Mouse (Mus musculus): ENCODE data around the gene Arhgap40.

Arhgap40 gene

GRCm38 (mm10) chr2:158512528-158512927 is at the start of gene Arhgap40:
Arhgap40 (plus strand) TSS chr2:158512796.
- DNase-seq (ENCODE audit: low spot score), result no peak

- no peak for DNase-seq (ENCODE audit: low spot score)
Measured at GRCm38 (mm10) chr2:158474159-158474558, 38.4 kb upstream of the Arhgap40 start.

GRCm38 (mm10) chr2:158477640-158478039 is 35.0 kb upstream of the Arhgap40 start:
- DNase-seq (ENCODE audit: low spot score), result no peak

- DNase-seq (ENCODE audit: low spot score), result no peak
Measured at GRCm38 (mm10) chr2:158498457-158498856, 14.1 kb upstream of the Arhgap40 start.

- DNase-seq (ENCODE audit: low spot score), result no peak
Measured at GRCm38 (mm10) chr2:158501836-158502812, 10.5 kb upstream of the Arhgap40 start, which contains the start of gene Adig. Adig (plus strand) TSS chr2:158502612.

GRCm38 (mm10) chr2:158503226-158503625 is 9.4 kb upstream of the Arhgap40 start:
- no peak for DNase-seq (ENCODE audit: low spot score)

- no peak for DNase-seq (ENCODE audit: low spot score)
Measured at GRCm38 (mm10) chr2:158503671-158504070, 8.9 kb upstream of the Arhgap40 start.

- no peak for DNase-seq (ENCODE audit: low spot score)
Measured at GRCm38 (mm10) chr2:158506475-158506874, 6.1 kb upstream of the Arhgap40 start.

- no peak for DNase-seq (ENCODE audit: low spot score)
Measured at GRCm38 (mm10) chr2:158507046-158507445, 5.5 kb upstream of the Arhgap40 start.

GRCm38 (mm10) chr2:158510665-158511064 is 1.9 kb upstream of the Arhgap40 start:
- no peak for DNase-seq (ENCODE audit: low spot score)

GRCm38 (mm10) chr2:158513821-158514336 is 1.3 kb downstream of the Arhgap40 start:
- no peak for DNase-seq (ENCODE audit: low spot score)

GRCm38 (mm10) chr2:158518583-158518982 is 6.0 kb downstream of the Arhgap40 start:
- DNase-seq (ENCODE audit: low spot score), result no peak

GRCm38 (mm10) chr2:158519071-158519470 is 6.5 kb downstream of the Arhgap40 start:
- no peak for DNase-seq (ENCODE audit: low spot score)

GRCm38 (mm10) chr2:158519800-158520199 is 7.2 kb downstream of the Arhgap40 start:
- DNase-seq (ENCODE audit: low spot score), result no peak

GRCm38 (mm10) chr2:158523060-158523459 is 10.5 kb downstream of the Arhgap40 start:
- no peak for DNase-seq (ENCODE audit: low spot score)

- DNase-seq (ENCODE audit: low spot score), result no peak
Measured at GRCm38 (mm10) chr2:158524129-158524860, 11.7 kb downstream of the Arhgap40 start.

- DNase-seq (ENCODE audit: low spot score), result no peak
Measured at GRCm38 (mm10) chr2:158534090-158534489, 21.5 kb downstream of the Arhgap40 start.

- DNase-seq (ENCODE audit: low spot score), result no peak
Measured at GRCm38 (mm10) chr2:158534559-158534958, 22.0 kb downstream of the Arhgap40 start.

- no peak for DNase-seq (ENCODE audit: low spot score)
Measured at GRCm38 (mm10) chr2:158539433-158540305, 27.1 kb downstream of the Arhgap40 start.

- no peak for DNase-seq (ENCODE audit: low spot score)
Measured at GRCm38 (mm10) chr2:158541286-158541685, 28.7 kb downstream of the Arhgap40 start.

GRCm38 (mm10) chr2:158545266-158545665 is 32.7 kb downstream of the Arhgap40 start:
- no peak for DNase-seq (ENCODE audit: low spot score)

- DNase-seq (ENCODE audit: low spot score), result no peak
Measured at GRCm38 (mm10) chr2:158546751-158547150, 34.2 kb downstream of the Arhgap40 start.

Data from urinary bladder, postnatal 10 days (tissue).